Mouse (Mus musculus) limb, embryonic 12.5 days (tissue): ENCODE results near the gene Plce1. TPM values are rescaled to one million over a fixed set of nuclear protein-coding genes. Genes with fewer than 3 reads are reported as not detected.
"Not testable (repeated sequence)": the region's sequence is repeated elsewhere in the genome, so short reads cannot be mapped to it uniquely, and the experiment has no call there.

ENCODE experiments used
- ATAC-seq: fragments of 200-750 bp; cut with Nextera tagmentation; 2 replicates; pipeline ENCODE4 v1.8.0; 2017; ENCODE audit warnings: low read depth, moderate TSS enrichment; ENCODE audit not compliant: insufficient number of reproducible peaks, insufficient read depth, low FRiP score, low TSS enrichment
- H3K27ac ChIP-seq: fragments of 300-500 bp; sonication (generic); 2 replicates; pipeline ENCODE4 v1.5.1; 2016; ENCODE audit warnings: mild to moderate bottlenecking, moderate library complexity
- H3K27me3 ChIP-seq: fragments of 300-500 bp; sonication (generic); 2 replicates; pipeline ENCODE4 v1.6.1; 2016; ENCODE audit warnings: mild to moderate bottlenecking, moderate library complexity
- H3K36me3 ChIP-seq: fragments of 300-500 bp; sonication (generic); 2 replicates; pipeline ENCODE4 v1.6.1; 2016; ENCODE audit warnings: mild to moderate bottlenecking, moderate library complexity
- H3K4me1 ChIP-seq: fragments of 300-500 bp; sonication (generic); replicated peaks from 2 replicates; pipeline ENCODE4 v1.6.1; 2016
- H3K4me2 ChIP-seq: fragments of 300-500 bp; sonication (generic); 2 replicates; pipeline ENCODE4 v1.6.1; 2016; ENCODE audit warnings: mild to moderate bottlenecking, moderate library complexity
- H3K4me3 ChIP-seq: fragments of 300-500 bp; sonication (generic); replicated peaks from 2 replicates; pipeline ENCODE4 v1.5.1; 2016; ENCODE audit warnings: mild to moderate bottlenecking
- H3K9ac ChIP-seq: fragments of 300-500 bp; sonication (generic); replicated peaks from 2 replicates; pipeline ENCODE4 v1.6.1; 2016; ENCODE audit warnings: mild to moderate bottlenecking, moderate library complexity
- H3K9me3 ChIP-seq: fragments of 300-500 bp; sonication (generic); 2 replicates; pipeline ENCODE4 v1.6.1; 2016; ENCODE audit warnings: mild to moderate bottlenecking, moderate library complexity
- WGBS: fragments of 180-500 bp; shearing (Covaris S2); methylation state at CpG from one replicate; pipeline ENCODE4 v1.1.7; 2016; 5-methylcytosine and 5-hydroxymethylcytosine counted together
- polyA plus RNA-seq: library from polyadenylated mRNA; unstranded; fragments of >200 nt; fragmentation: Nextera tagmentation; extraction: Ambion mirVana; gene quantifications from 2 replicates; pipeline ENCODE4 v1.2.1, GENCODE M21; 2016

Plce1 gene
- polyA plus RNA-seq, 1 experiment from 2014 or later, result 7.1 TPM

DNA sequence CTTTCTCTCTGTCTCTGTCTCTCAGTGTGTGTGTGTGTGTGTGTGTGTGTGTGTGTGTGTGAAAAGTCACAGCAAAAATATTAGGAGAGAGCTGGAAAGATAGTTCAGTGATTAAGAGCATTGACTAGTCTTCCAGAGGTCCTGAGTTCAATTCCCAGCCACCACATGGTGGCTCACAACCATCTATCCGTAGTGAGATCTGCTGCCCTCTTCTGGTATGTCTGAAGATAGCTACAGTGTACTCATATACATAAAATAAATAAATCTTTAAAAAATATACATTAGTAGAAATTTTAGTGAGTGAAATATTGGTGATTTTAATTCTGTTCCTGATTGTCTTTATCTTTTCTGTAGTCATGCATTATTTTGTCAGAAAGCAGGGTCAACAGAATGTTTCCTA lies 161.6 kb downstream of the Plce1 start:
- 70% methylated on average over 1 of the region's 1 CpGs for WGBS
- H3K4me1 ChIP-seq, ATAC-seq: not testable (repeated sequence)

GRCm38 (mm10) chr19:38644871-38645595 lies 164.1 kb downstream of the Plce1 start:
- WGBS, result 63% methylated on average over 6 of the region's 6 CpGs
- ATAC-seq, result no peak
- Histone ChIP-seq H3K36me3 (no peaks in the 10 kb centered on the region), H3K9ac (no peak overlapping the region), H3K27ac (no peak overlapping the region), H3K4me3 (no peak overlapping the region), H3K4me1 (no peaks in the 10 kb centered on the region), H3K27me3 (no peaks in the 10 kb centered on the region), H3K9me3 (no peaks in the 10 kb centered on the region), H3K4me2 (no peak overlapping the region)

More for the DNA sequence above, 161.6 kb downstream of the Plce1 start:
- H3K27me3 ChIP-seq, H3K4me2 ChIP-seq, H3K9me3 ChIP-seq, H3K27ac ChIP-seq, H3K36me3 ChIP-seq, H3K9ac ChIP-seq, H3K4me3 ChIP-seq: not testable (repeated sequence)

- 74% methylated on average over 13 of the region's 13 CpGs for WGBS
- Histone ChIP-seq H3K27me3 (no peaks in the 10 kb centered on the region), H3K27ac (no peak overlapping the region), H3K9me3 (peaks cover 9% of the 10 kb centered on the region; the same call in 1 of the 2 replicates), H3K4me2 (no peak overlapping the region), H3K4me3 (no peak overlapping the region), H3K9ac (no peak overlapping the region), H3K4me1 (no peaks in the 10 kb centered on the region), H3K36me3 (peaks cover 5% of the 10 kb centered on the region; the same call in 1 of the 2 replicates)
- ATAC-seq, result no peak
Observed at GRCm38 (mm10) chr19:38657980-38658379, 177.1 kb downstream of the Plce1 start.

GRCm38 (mm10) chr19:38665398-38665797 lies 184.5 kb downstream of the Plce1 start:
- 91% methylated on average over 1 of the region's 1 CpGs for WGBS
- Histone ChIP-seq H3K27ac (no peak overlapping the region), H3K9ac (no peak overlapping the region), H3K4me3 (no peak overlapping the region), H3K4me1 (no peaks in the 10 kb centered on the region), H3K36me3 (no peaks in the 10 kb centered on the region), H3K9me3 (no peaks in the 10 kb centered on the region), H3K4me2 (no peak overlapping the region), H3K27me3 (no peaks in the 10 kb centered on the region)
- ATAC-seq, result no peak

- no peak overlapping the region for H3K9ac ChIP-seq
- 89% methylated on average over 7 of the region's 7 CpGs for WGBS
- no peaks in the 10 kb centered on the region for H3K27me3 ChIP-seq
- no peak for ATAC-seq
- H3K36me3 ChIP-seq, result no peaks in the 10 kb centered on the region; the same call in 1 of the 2 replicates
- no peaks in the 10 kb centered on the region for H3K9me3 ChIP-seq
- H3K4me1 ChIP-seq, result 0 out of 2 replicates have a peak, but pooled peaks cover 3% of the 10 kb centered on the region
- no peak overlapping the region for H3K4me3 ChIP-seq
- H3K27ac ChIP-seq, result no peak overlapping the region
- no peak overlapping the region for H3K4me2 ChIP-seq
Observed at GRCm38 (mm10) chr19:38672015-38672600, 191.2 kb downstream of the Plce1 start.

DNA sequence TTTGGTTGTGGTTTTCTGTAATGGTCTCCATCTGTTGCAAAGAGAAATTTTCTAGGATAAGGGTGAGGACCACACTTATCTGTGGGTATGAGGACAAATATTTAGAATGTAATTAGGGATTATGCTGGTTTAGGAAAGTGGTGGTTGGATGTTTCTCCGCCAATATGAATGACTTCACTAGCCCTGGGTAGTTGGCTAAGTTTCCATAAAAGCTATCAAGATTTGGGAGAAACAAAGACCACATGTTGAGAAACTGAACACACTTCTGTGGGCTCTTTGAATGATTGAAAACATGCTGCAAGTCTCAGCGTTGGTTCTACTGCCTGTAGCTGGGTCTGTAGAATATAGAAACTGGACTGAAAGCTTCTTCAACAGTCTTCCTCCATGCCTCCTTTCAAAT lies 193.0 kb downstream of the Plce1 start:
- Histone ChIP-seq H3K36me3 (no peaks in the 10 kb centered on the region; the same call in 1 of the 2 replicates), H3K27me3 (no peaks in the 10 kb centered on the region), H3K27ac (no peak overlapping the region), H3K9me3 (no peaks in the 10 kb centered on the region), H3K4me3 (no peak overlapping the region), H3K9ac (no peak overlapping the region), H3K4me1 (0 out of 2 replicates have a peak, but pooled peaks cover 3% of the 10 kb centered on the region), H3K4me2 (no peak overlapping the region)
- no peak for ATAC-seq
- 73% methylated on average over 2 of the region's 2 CpGs for WGBS

GRCm38 (mm10) chr19:38678655-38679054 lies 197.7 kb downstream of the Plce1 start:
- no peak overlapping the region for H3K4me2 ChIP-seq
- 85% methylated on average over 5 of the region's 5 CpGs for WGBS
- H3K4me3 ChIP-seq, result no peak overlapping the region
- H3K9me3 ChIP-seq, result no peaks in the 10 kb centered on the region
- ATAC-seq, result no peak
- no peak overlapping the region for H3K9ac ChIP-seq
- H3K27ac ChIP-seq, result no peak overlapping the region
- H3K27me3 ChIP-seq, result no peaks in the 10 kb centered on the region
- H3K4me1 ChIP-seq, result peaks cover 15% of the 10 kb centered on the region; the same call in 1 of the 2 replicates
- no peaks in the 10 kb centered on the region for H3K36me3 ChIP-seq

DNA sequence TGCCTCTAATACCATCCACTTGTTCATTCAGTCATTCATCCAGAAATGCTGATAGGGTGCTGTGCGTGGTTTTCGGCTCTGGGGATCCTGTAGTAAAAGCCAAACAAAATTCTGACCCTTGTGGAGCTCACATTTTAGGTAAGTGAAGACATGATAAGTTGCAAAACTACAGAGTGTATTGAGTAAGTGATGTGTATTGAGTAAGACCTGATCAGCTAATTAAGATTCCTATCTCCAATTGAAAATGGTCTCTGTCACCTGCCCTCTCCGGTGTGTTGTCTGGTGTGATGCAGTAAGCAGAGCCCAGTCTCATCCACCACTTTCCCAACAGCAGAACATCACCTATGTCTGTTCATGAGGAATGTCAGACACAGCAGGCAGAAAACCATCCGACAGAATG lies 198.6 kb downstream of the Plce1 start:
- H3K27me3 ChIP-seq, result no peaks in the 10 kb centered on the region
- H3K36me3 ChIP-seq, result no peaks in the 10 kb centered on the region
- no peak overlapping the region for H3K9ac ChIP-seq
- H3K4me1 ChIP-seq, result peaks cover 15% of the 10 kb centered on the region; the same call in 1 of the 2 replicates
- no peak for ATAC-seq
- no peak overlapping the region for H3K4me2 ChIP-seq
- WGBS, result 89% methylated on average over 4 of the region's 4 CpGs
- no peak overlapping the region for H3K27ac ChIP-seq
- no peak overlapping the region for H3K4me3 ChIP-seq
- H3K9me3 ChIP-seq, result no peaks in the 10 kb centered on the region

GRCm38 (mm10) chr19:38687326-38687725 lies 206.4 kb downstream of the Plce1 start:
- Histone ChIP-seq H3K27me3 (no peaks in the 10 kb centered on the region), H3K4me2 (no peak overlapping the region), H3K36me3 (no peaks in the 10 kb centered on the region), H3K4me1 (peaks cover 7% of the 10 kb centered on the region; the same call in 1 of the 2 replicates), H3K9ac (no peak overlapping the region), H3K27ac (no peak overlapping the region), H3K4me3 (no peak overlapping the region), H3K9me3 (no peaks in the 10 kb centered on the region)
- 66% methylated on average over 5 of the region's 5 CpGs for WGBS
- no peak for ATAC-seq

- H3K27ac ChIP-seq, result no peak overlapping the region
- no peaks in the 10 kb centered on the region for H3K36me3 ChIP-seq
- H3K4me2 ChIP-seq, result no peak overlapping the region
- WGBS, result 83% methylated on average over 4 of the region's 4 CpGs
- H3K4me3 ChIP-seq, result no peak overlapping the region
- no peaks in the 10 kb centered on the region for H3K27me3 ChIP-seq
- H3K9me3 ChIP-seq, result no peaks in the 10 kb centered on the region
- no peak for ATAC-seq
- 0 out of 2 replicates have a peak, but pooled peaks cover 3% of the 10 kb centered on the region for H3K4me1 ChIP-seq
- H3K9ac ChIP-seq, result no peak overlapping the region
Observed at GRCm38 (mm10) chr19:38688741-38689507, 208.0 kb downstream of the Plce1 start.

GRCm38 (mm10) chr19:38690276-38690675 lies 209.4 kb downstream of the Plce1 start:
- no peak overlapping the region for H3K9ac ChIP-seq
- no peak overlapping the region for H3K4me3 ChIP-seq
- H3K4me1 ChIP-seq, result 0 out of 2 replicates have a peak, but pooled peaks cover 3% of the 10 kb centered on the region
- no peaks in the 10 kb centered on the region for H3K9me3 ChIP-seq
- no peak overlapping the region for H3K4me2 ChIP-seq
- H3K27ac ChIP-seq, result no peak overlapping the region
- 75% methylated on average over 2 of the region's 2 CpGs for WGBS
- no peak for ATAC-seq
- H3K36me3 ChIP-seq, result no peaks in the 10 kb centered on the region
- H3K27me3 ChIP-seq, result no peaks in the 10 kb centered on the region
